Mouse (Mus musculus) testis, adult 10 weeks (tissue): ENCODE data around the gene Chn2. TPM values are rescaled to one million over a fixed set of nuclear protein-coding genes. Genes with fewer than 3 reads are reported as not detected.

ENCODE experiments used
- polyA plus RNA-seq: library from polyadenylated mRNA; stranded (reverse); fragments of 350-450 nt; fragmentation: Illumina TruSeq; extraction: RNeasy Lipid Tissue Mini Kit (QIAGEN cat#74804); gene quantifications from one replicate; pipeline ENCODE4 v1.2.3, GENCODE M21; 2014; ENCODE audit warnings: low read depth, low replicate concordance

Chn2 gene
- 642 TPM for polyA plus RNA-seq

DNA sequence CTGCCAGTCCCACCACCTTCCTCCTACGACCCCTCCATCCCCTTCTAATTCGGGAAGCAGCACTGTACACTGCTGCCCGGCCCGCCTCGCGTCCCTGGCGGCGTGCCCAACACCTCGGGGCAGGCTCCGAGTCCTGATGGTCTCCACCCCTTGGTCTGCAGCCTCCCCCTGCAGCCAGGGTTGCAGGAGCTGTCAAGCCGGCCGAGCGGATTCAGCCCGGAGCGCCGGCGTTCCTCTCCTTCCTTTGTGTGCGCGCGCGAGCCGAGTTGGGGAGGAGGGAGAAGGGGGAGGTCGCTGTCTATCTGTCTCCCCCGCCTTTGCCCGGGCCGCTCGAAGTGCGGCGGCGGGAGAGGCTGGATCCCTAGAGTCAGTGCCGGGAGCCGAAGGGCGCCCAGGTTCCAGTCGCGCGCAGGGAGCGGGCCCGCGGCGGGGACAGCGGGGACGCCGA, at the start of gene Chn2:
Gene Chn2 (plus strand): TSS at position 198 of the 448 bp plus-strand sequence.

DNA sequence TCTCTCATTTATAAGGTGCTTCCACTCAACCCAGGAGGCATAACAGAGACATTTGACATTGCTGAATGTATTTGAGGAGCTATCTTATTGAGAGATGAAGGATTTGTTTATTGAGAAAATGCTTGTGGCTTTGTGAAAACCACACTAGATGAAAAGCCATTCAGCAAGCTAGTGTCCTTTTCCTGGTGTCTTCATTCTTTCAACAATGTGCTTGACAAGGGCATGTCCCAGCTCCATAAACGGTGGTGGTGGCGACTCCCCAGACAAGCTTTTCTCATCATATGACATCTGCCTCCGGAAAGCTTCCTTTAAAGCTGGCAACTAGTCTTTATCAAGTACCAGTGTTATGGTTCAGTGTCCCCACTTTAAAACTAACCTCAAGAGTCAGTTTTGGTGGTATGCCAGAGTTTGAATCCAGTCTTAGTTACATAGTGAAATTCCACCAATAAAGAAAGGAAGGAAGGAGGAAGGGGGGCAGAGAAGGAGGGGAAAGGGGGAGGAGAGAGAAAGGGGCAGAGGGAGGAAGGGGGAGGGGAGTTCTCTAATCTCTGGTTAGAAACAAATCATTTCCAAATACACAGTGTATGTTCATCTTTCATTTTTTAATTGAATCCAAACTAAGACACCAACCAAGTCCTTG, 286.0 kb downstream of the Chn2 start, which contains the start of gene Prr15:
Gene Prr15 (plus strand): TSS at position 590 of the 640 bp plus-strand sequence.

Other genes starting within 250 kb of the Chn2 start
- gene Tril, start 218.7 kb upstream of the Chn2 start, polyA plus RNA-seq = 0.36 TPM
- gene Cpvl, start 60.9 kb upstream of the Chn2 start, polyA plus RNA-seq = 18.5 TPM